Mouse (Mus musculus) c-Kit-positive CD71-positive TER-119-negative erythroid progenitor cells, embryonic 14.5 days (primary cell): ENCODE data around the gene Phc1.

Experiments used
- DNase-seq: peaks from one replicate; pipeline ENCODE4 v3.0.0-alpha.2; 2013; ENCODE audit warnings: low read depth

Gene Phc1

GRCm38 (mm10) chr6:122295242-122295641 lies 45.1 kb downstream of the Phc1 start:
- DNase-seq, result no peak

- no peak for DNase-seq
Observed at GRCm38 (mm10) chr6:122294290-122294689, 46.1 kb downstream of the Phc1 start.

GRCm38 (mm10) chr6:122293796-122294195 lies 46.6 kb downstream of the Phc1 start:
- no peak for DNase-seq

GRCm38 (mm10) chr6:122293121-122293520 lies 47.2 kb downstream of the Phc1 start:
- DNase-seq, result no peak

GRCm38 (mm10) chr6:122292184-122292583 lies 48.2 kb downstream of the Phc1 start:
- DNase-seq, result no peak

GRCm38 (mm10) chr6:122291735-122292134 lies 48.6 kb downstream of the Phc1 start:
- DNase-seq, result no peak

GRCm38 (mm10) chr6:122291264-122291663 lies 49.1 kb downstream of the Phc1 start:
- DNase-seq, result no peak

- no peak for DNase-seq
Observed at GRCm38 (mm10) chr6:122290253-122290652, 50.1 kb downstream of the Phc1 start.

- DNase-seq, result no peak
Observed at GRCm38 (mm10) chr6:122289313-122289712, 51.0 kb downstream of the Phc1 start.

GRCm38 (mm10) chr6:122288263-122288662 lies 52.1 kb downstream of the Phc1 start:
- no peak for DNase-seq

GRCm38 (mm10) chr6:122284823-122285222 lies 55.5 kb downstream of the Phc1 start:
- no peak for DNase-seq

- no peak for DNase-seq
Observed at GRCm38 (mm10) chr6:122284304-122284703, 56.1 kb downstream of the Phc1 start.

GRCm38 (mm10) chr6:122283429-122283828 lies 56.9 kb downstream of the Phc1 start:
- no peak for DNase-seq

- no peak for DNase-seq
Observed at GRCm38 (mm10) chr6:122282782-122283181, 57.6 kb downstream of the Phc1 start, which contains the start of gene Klrg1. TSS of gene Klrg1 (minus strand) at chr6:122282882.

GRCm38 (mm10) chr6:122276565-122276964 lies 63.8 kb downstream of the Phc1 start:
- no peak for DNase-seq

GRCm38 (mm10) chr6:122274546-122274945 lies 65.8 kb downstream of the Phc1 start:
- no peak for DNase-seq

GRCm38 (mm10) chr6:122270152-122270551 lies 70.2 kb downstream of the Phc1 start:
- no peak for DNase-seq

GRCm38 (mm10) chr6:122269170-122269569 lies 71.2 kb downstream of the Phc1 start:
- DNase-seq, result no peak

- no peak for DNase-seq
Observed at GRCm38 (mm10) chr6:122268561-122268960, 71.8 kb downstream of the Phc1 start.
